Mouse (Mus musculus) spleen, postnatal 36 days (tissue): ENCODE measurements around the gene Plekha4.
A peak's percentile ranks its signal among the peaks of the same experiment; 100 is the strongest.
"Not testable (repeated sequence)": the region's sequence is repeated elsewhere in the genome, so short reads cannot be mapped to it uniquely, and the experiment has no call there.

ENCODE experiments used
- DNase-seq, 2 experiments: peaks; one replicate each; pipeline ENCODE4 v3.0.0; 2022; ENCODE audit warnings: low spot score in 2 of 2, mixed read lengths in 1 of 2

Gene Plekha4

GRCm38 (mm10) chr7:45509181-45509882 is 16.8 kb upstream of the Plekha4 start:
- DNase-seq = no peak

- DNase-seq = peak; percentile 92 to 96
Measured at GRCm38 (mm10) chr7:45509912-45510787, 16.0 kb upstream of the Plekha4 start, which contains the start of gene Nucb1. Gene Nucb1 (minus strand): TSS chr7:45510406.

- DNase-seq = no peak
Measured at GRCm38 (mm10) chr7:45514411-45514810, 11.7 kb upstream of the Plekha4 start.

- no peak for DNase-seq
Measured at GRCm38 (mm10) chr7:45515436-45515835, 10.7 kb upstream of the Plekha4 start.

GRCm38 (mm10) chr7:45516846-45517245 is 9.3 kb upstream of the Plekha4 start:
- DNase-seq = not testable (repeated sequence)

GRCm38 (mm10) chr7:45518618-45519017 is 7.5 kb upstream of the Plekha4 start:
- DNase-seq = no peak

- no peak for DNase-seq
Measured at GRCm38 (mm10) chr7:45519345-45520120, 6.6 kb upstream of the Plekha4 start.

- no peak for DNase-seq
Measured at GRCm38 (mm10) chr7:45520605-45521004, 5.5 kb upstream of the Plekha4 start.

GRCm38 (mm10) chr7:45521728-45522184 is 4.4 kb upstream of the Plekha4 start:
- peak; percentile 90 to 93 for DNase-seq

GRCm38 (mm10) chr7:45522194-45522752 is 3.9 kb upstream of the Plekha4 start:
- DNase-seq = no peak

- peak in 1 of 2 experiments; percentile 37 for DNase-seq
Measured at GRCm38 (mm10) chr7:45522957-45523676, 3.0 kb upstream of the Plekha4 start.

GRCm38 (mm10) chr7:45523678-45524170 is 2.4 kb upstream of the Plekha4 start:
- no peak for DNase-seq

GRCm38 (mm10) chr7:45524841-45525621 is 1.1 kb upstream of the Plekha4 start:
- peak; percentile 73 to 82 for DNase-seq

GRCm38 (mm10) chr7:45526474-45527120 is 467 bp downstream of the Plekha4 start:
- peak; percentile 46 to 60 for DNase-seq

GRCm38 (mm10) chr7:45527169-45527568 is 1.0 kb downstream of the Plekha4 start:
- DNase-seq = not testable (repeated sequence)

GRCm38 (mm10) chr7:45529461-45529860 is 3.3 kb downstream of the Plekha4 start:
- DNase-seq = peak in 1 of 2 experiments; percentile 25

GRCm38 (mm10) chr7:45530643-45531042 is 4.5 kb downstream of the Plekha4 start:
- no peak for DNase-seq

GRCm38 (mm10) chr7:45535676-45536075 is 9.5 kb downstream of the Plekha4 start:
- DNase-seq = no peak

GRCm38 (mm10) chr7:45537602-45538001 is 11.5 kb downstream of the Plekha4 start:
- DNase-seq = no peak
